Mouse (Mus musculus): Measurements from ENCODE around the gene Rbms3. TPM values are rescaled to one million over a fixed set of nuclear protein-coding genes. Genes with fewer than 3 reads are reported as not detected.
A peak's percentile ranks its signal among the peaks of the same experiment; 100 is the strongest.

The Rbms3 gene
- polyA plus RNA-seq, 1 experiment from 2014 or later, result 41.2 TPM

- Histone ChIP-seq H3K4me2 (no peak overlapping the region), H3K36me3 (ENCODE audit: control insufficient read depth, insufficient read depth, low read length) (0 out of 2 replicates have a peak, but pooled peaks cover 3% of the 10 kb centered on the region), H3K27me3 (ENCODE audit: control insufficient read depth, insufficient read depth, low read length) (no peaks in the 10 kb centered on the region), H3K4me1 (ENCODE audit: control insufficient read depth, insufficient read depth, low read length) (peaks cover 12% of the 10 kb centered on the region), H3K4me3 (ENCODE audit: low read depth, low read length) (no peak overlapping the region), H3K9ac (ENCODE audit: low read depth, low read length) (no peak overlapping the region), H3K27ac (ENCODE audit: low read depth, low read length) (peak overlapping the region; percentile 76), H3K9me3 (replicated peaks; ENCODE audit: control insufficient read depth, low read length) (no peaks in the 10 kb centered on the region)
- WGBS (ENCODE audit: insufficient replicate concordance), result 69% methylated on average over 15 of the region's 15 CpGs
- no peak for ATAC-seq (replicated peaks; ENCODE audit: insufficient number of reproducible peaks, low FRiP score, low TSS enrichment)
These were observed 437.6 kb downstream of the Rbms3 start for GRCm38 (mm10) chr9:117192093-117192492.

- 83% methylated on average over 3 of the region's 3 CpGs for WGBS (ENCODE audit: insufficient replicate concordance)
- no peak overlapping the region for H3K27ac ChIP-seq (ENCODE audit: low read depth, low read length)
- H3K9ac ChIP-seq (ENCODE audit: low read depth, low read length), result no peak overlapping the region
- ATAC-seq (replicated peaks; ENCODE audit: insufficient number of reproducible peaks, low FRiP score, low TSS enrichment), result no peak
- H3K36me3 ChIP-seq (ENCODE audit: control insufficient read depth, insufficient read depth, low read length), result no peaks in the 10 kb centered on the region
- no peaks in the 10 kb centered on the region for H3K27me3 ChIP-seq (ENCODE audit: control insufficient read depth, insufficient read depth, low read length)
- no peaks in the 10 kb centered on the region for H3K9me3 ChIP-seq (replicated peaks; ENCODE audit: control insufficient read depth, low read length)
- H3K4me2 ChIP-seq, result no peak overlapping the region
- H3K4me3 ChIP-seq (ENCODE audit: low read depth, low read length), result no peak overlapping the region
- peaks cover 12% of the 10 kb centered on the region for H3K4me1 ChIP-seq (ENCODE audit: control insufficient read depth, insufficient read depth, low read length)
These were observed 441.3 kb downstream of the Rbms3 start for GRCm38 (mm10) chr9:117188406-117188805.

- Histone ChIP-seq H3K4me1 (ENCODE audit: control insufficient read depth, insufficient read depth, low read length) (peaks cover 3% of the 10 kb centered on the region; the same call in 1 of the 2 replicates), H3K36me3 (ENCODE audit: control insufficient read depth, insufficient read depth, low read length) (peaks cover 4% of the 10 kb centered on the region; the same call in 1 of the 2 replicates), H3K4me3 (ENCODE audit: low read depth, low read length) (no peak overlapping the region), H3K4me2 (no peak overlapping the region), H3K9me3 (replicated peaks; ENCODE audit: control insufficient read depth, low read length) (no peaks in the 10 kb centered on the region), H3K27ac (ENCODE audit: low read depth, low read length) (no peak overlapping the region), H3K9ac (ENCODE audit: low read depth, low read length) (no peak overlapping the region), H3K27me3 (ENCODE audit: control insufficient read depth, insufficient read depth, low read length) (no peaks in the 10 kb centered on the region)
- ATAC-seq (replicated peaks; ENCODE audit: insufficient number of reproducible peaks, low FRiP score, low TSS enrichment), result no peak
- WGBS (ENCODE audit: insufficient replicate concordance), result 82% methylated on average over 15 of the region's 15 CpGs
These were observed 442.3 kb downstream of the Rbms3 start for GRCm38 (mm10) chr9:117187116-117188034.

GRCm38 (mm10) chr9:117180658-117181057, 449.1 kb downstream of the Rbms3 start:
- Histone ChIP-seq H3K9ac (ENCODE audit: low read depth, low read length) (no peak overlapping the region), H3K27me3 (ENCODE audit: control insufficient read depth, insufficient read depth, low read length) (no peaks in the 10 kb centered on the region), H3K4me1 (ENCODE audit: control insufficient read depth, insufficient read depth, low read length) (peaks cover 11% of the 10 kb centered on the region; the same call in 1 of the 2 replicates), H3K9me3 (replicated peaks; ENCODE audit: control insufficient read depth, low read length) (no peaks in the 10 kb centered on the region), H3K4me2 (no peak overlapping the region), H3K36me3 (ENCODE audit: control insufficient read depth, insufficient read depth, low read length) (peaks cover 4% of the 10 kb centered on the region; the same call in 1 of the 2 replicates), H3K27ac (ENCODE audit: low read depth, low read length) (no peak overlapping the region), H3K4me3 (ENCODE audit: low read depth, low read length) (no peak overlapping the region)
- no peak for ATAC-seq (replicated peaks; ENCODE audit: insufficient number of reproducible peaks, low FRiP score, low TSS enrichment)
- 77% methylated on average over 7 of the region's 7 CpGs for WGBS (ENCODE audit: insufficient replicate concordance)

DNA sequence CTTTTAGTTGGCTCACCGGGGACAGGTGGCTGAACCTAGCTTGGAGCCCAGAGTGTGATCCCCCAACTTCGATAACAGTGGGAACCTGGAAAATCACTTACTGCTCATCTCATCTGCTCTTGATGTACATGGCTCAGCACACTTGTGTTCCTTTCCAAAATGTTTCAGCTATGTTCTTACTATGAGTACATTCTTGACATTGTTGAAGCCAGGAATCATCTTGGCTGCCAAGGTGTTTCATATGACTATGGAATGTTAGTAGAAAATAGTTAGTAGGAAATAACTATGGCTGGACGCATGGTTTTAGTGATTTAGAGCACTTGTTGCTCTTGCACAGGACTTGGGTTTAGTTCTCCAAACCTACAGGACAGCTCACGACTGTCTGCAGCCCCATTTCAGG, 451.3 kb downstream of the Rbms3 start:
- Histone ChIP-seq H3K27ac (ENCODE audit: low read depth, low read length) (no peak overlapping the region), H3K4me3 (ENCODE audit: low read depth, low read length) (no peak overlapping the region), H3K36me3 (ENCODE audit: control insufficient read depth, insufficient read depth, low read length) (peaks cover 4% of the 10 kb centered on the region; the same call in 1 of the 2 replicates), H3K9ac (ENCODE audit: low read depth, low read length) (no peak overlapping the region), H3K27me3 (ENCODE audit: control insufficient read depth, insufficient read depth, low read length) (no peaks in the 10 kb centered on the region), H3K9me3 (replicated peaks; ENCODE audit: control insufficient read depth, low read length) (no peaks in the 10 kb centered on the region), H3K4me2 (no peak overlapping the region), H3K4me1 (ENCODE audit: control insufficient read depth, insufficient read depth, low read length) (peaks cover 15% of the 10 kb centered on the region; the same call in 1 of the 2 replicates)
- WGBS (ENCODE audit: insufficient replicate concordance), result 84% methylated on average over 4 of the region's 4 CpGs
- ATAC-seq (replicated peaks; ENCODE audit: insufficient number of reproducible peaks, low FRiP score, low TSS enrichment), result no peak

- ATAC-seq (replicated peaks; ENCODE audit: insufficient number of reproducible peaks, low FRiP score, low TSS enrichment), result no peak
- no peak overlapping the region for H3K4me2 ChIP-seq
- H3K4me3 ChIP-seq (ENCODE audit: low read depth, low read length), result no peak overlapping the region
- H3K36me3 ChIP-seq (ENCODE audit: control insufficient read depth, insufficient read depth, low read length), result no peaks in the 10 kb centered on the region
- peaks cover 10% of the 10 kb centered on the region; the same call in 1 of the 2 replicates for H3K4me1 ChIP-seq (ENCODE audit: control insufficient read depth, insufficient read depth, low read length)
- WGBS (ENCODE audit: insufficient replicate concordance), result 84% methylated on average over 7 of the region's 7 CpGs
- no peaks in the 10 kb centered on the region for H3K9me3 ChIP-seq (replicated peaks; ENCODE audit: control insufficient read depth, low read length)
- no peak overlapping the region for H3K9ac ChIP-seq (ENCODE audit: low read depth, low read length)
- H3K27me3 ChIP-seq (ENCODE audit: control insufficient read depth, insufficient read depth, low read length), result no peaks in the 10 kb centered on the region
- no peak overlapping the region for H3K27ac ChIP-seq (ENCODE audit: low read depth, low read length)
These were observed 457.2 kb downstream of the Rbms3 start for GRCm38 (mm10) chr9:117172526-117172925.

GRCm38 (mm10) chr9:117169196-117169595, 460.5 kb downstream of the Rbms3 start:
- no peaks in the 10 kb centered on the region for H3K27me3 ChIP-seq (ENCODE audit: control insufficient read depth, insufficient read depth, low read length)
- no peak overlapping the region for H3K4me2 ChIP-seq
- ATAC-seq (replicated peaks; ENCODE audit: insufficient number of reproducible peaks, low FRiP score, low TSS enrichment), result no peak
- H3K4me3 ChIP-seq (ENCODE audit: low read depth, low read length), result no peak overlapping the region
- peaks cover 8% of the 10 kb centered on the region; the same call in 1 of the 2 replicates for H3K4me1 ChIP-seq (ENCODE audit: control insufficient read depth, insufficient read depth, low read length)
- no peak overlapping the region for H3K27ac ChIP-seq (ENCODE audit: low read depth, low read length)
- H3K9ac ChIP-seq (ENCODE audit: low read depth, low read length), result no peak overlapping the region
- 86% methylated on average over 5 of the region's 5 CpGs for WGBS (ENCODE audit: insufficient replicate concordance)
- no peaks in the 10 kb centered on the region for H3K9me3 ChIP-seq (replicated peaks; ENCODE audit: control insufficient read depth, low read length)
- no peaks in the 10 kb centered on the region for H3K36me3 ChIP-seq (ENCODE audit: control insufficient read depth, insufficient read depth, low read length)

DNA sequence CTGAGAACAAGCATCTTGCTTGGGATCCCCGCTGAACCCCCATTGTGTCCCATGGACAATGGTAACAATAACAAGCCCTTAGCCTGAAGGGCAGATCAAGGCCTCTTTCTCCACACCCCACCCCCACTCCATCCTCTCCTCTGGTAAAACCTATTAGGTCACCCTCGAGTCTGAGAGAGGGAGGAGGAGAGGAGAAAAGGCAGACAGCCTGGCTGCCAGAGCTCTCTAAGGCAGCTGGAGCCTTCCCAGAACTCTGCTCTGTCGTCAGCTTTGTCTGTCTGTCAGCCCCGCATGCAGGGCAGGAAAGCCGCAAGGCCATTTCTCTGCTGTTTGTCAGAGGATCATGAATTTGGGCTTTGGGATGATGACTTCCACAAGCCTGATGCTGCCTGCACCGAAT, 466.6 kb downstream of the Rbms3 start:
- H3K4me1 ChIP-seq (ENCODE audit: control insufficient read depth, insufficient read depth, low read length), result peaks cover 16% of the 10 kb centered on the region
- no peaks in the 10 kb centered on the region for H3K36me3 ChIP-seq (ENCODE audit: control insufficient read depth, insufficient read depth, low read length)
- no peaks in the 10 kb centered on the region for H3K9me3 ChIP-seq (replicated peaks; ENCODE audit: control insufficient read depth, low read length)
- 14% methylated on average over 6 of the region's 6 CpGs for WGBS (ENCODE audit: insufficient replicate concordance)
- peak overlapping the region; percentile 13 for H3K27ac ChIP-seq (ENCODE audit: low read depth, low read length)
- ATAC-seq (replicated peaks; ENCODE audit: insufficient number of reproducible peaks, low FRiP score, low TSS enrichment), result no peak
- peak overlapping the region; percentile 6 for H3K4me2 ChIP-seq
- H3K27me3 ChIP-seq (ENCODE audit: control insufficient read depth, insufficient read depth, low read length), result no peaks in the 10 kb centered on the region
- H3K9ac ChIP-seq (ENCODE audit: low read depth, low read length), result no peak overlapping the region
- H3K4me3 ChIP-seq (ENCODE audit: low read depth, low read length), result no peak overlapping the region

Data from heart, embryonic 11.5 days (tissue).